Mouse (Mus musculus) heart, postnatal 0 days (tissue): ENCODE results near the gene Nme8.

Source experiments
- CTCF ChIP-seq: IDR thresholded peaks from 2 replicates; pipeline ENCODE4 v1.5.1; 2016; ENCODE audit warnings: antibody characterized with exemption, control low read depth, low read depth
- EP300 ChIP-seq: IDR thresholded peaks from 2 replicates; pipeline ENCODE4 v1.6.1; 2016; ENCODE audit warnings: antibody characterized with exemption, low read depth

DNA sequence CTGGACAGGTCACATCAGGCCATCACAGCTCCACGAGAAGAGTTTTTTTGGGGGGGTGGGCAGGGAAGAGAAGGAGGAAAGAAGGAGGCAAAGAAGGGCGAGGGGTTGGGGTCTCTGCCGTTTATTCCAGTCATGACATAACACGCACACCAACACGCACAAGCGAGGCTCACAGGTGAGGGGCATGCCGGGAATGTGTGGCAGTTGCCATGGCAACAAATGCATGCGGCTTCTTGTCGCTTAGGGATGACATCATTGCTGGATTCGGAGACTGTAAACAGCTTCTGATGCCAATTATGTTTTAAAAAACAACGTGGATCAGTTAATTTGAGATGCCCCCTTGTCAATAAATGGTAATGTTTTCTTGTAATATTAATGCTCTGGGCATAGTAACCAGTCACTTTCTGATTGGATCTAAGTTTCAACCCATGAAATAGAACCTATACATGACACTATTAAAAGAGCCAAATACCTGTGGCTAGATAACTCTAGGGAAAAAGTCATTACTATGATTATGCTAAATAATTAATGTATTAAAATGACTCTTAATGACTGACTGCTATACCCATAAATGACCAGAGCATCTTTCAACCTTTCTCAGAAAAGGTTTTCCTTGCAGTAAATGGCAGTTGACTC is 4.0 kb upstream of the Nme8 start:
- no peak for TF ChIP-seq CTCF
- TF ChIP-seq EP300 = no peak
